Mouse (Mus musculus): ENCODE measurements around the gene Nmrk1. TPM values are rescaled to one million over a fixed set of nuclear protein-coding genes. Genes with fewer than 3 reads are reported as not detected.

Nmrk1 gene
- polyA plus RNA-seq, 1 experiment from 2014 or later = 19.4 TPM

DNA sequence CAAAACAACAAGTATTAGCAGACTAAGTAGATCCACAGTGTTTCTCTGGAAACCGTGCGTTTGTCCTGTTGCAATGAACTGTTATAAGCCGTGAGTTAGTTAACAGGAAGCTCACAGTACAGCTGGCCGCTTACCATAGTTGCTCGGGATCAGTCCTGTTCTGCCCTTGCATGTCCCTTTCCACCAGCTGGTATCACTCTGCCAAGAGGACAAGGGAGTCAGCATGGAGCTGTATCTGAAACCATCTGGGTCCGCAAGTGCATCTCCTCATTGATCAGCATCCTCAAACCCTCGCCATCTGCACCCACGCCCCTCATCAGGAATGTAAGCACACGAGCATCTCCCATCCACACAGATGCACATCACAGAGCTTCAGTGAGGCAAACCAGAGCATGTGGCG lies 38.0 kb upstream of the Nmrk1 start:
- no peak overlapping the region for H3K4me3 ChIP-seq
- no peaks in the 10 kb centered on the region for H3K9me3 ChIP-seq
- no peak overlapping the region for H3K27ac ChIP-seq
- H3K27me3 ChIP-seq = no peaks in the 10 kb centered on the region
- H3K36me3 ChIP-seq = no peaks in the 10 kb centered on the region; the same call in 1 of the 2 replicates
- ATAC-seq (ENCODE audit: insufficient number of reproducible peaks, insufficient read depth, low FRiP score, low TSS enrichment, low read depth) = no peak
- WGBS = 82% methylated on average over 10 of the region's 10 CpGs
- peaks cover 15% of the 10 kb centered on the region for H3K4me1 ChIP-seq
- no peak overlapping the region for H3K4me2 ChIP-seq
- H3K9ac ChIP-seq = no peak overlapping the region

DNA sequence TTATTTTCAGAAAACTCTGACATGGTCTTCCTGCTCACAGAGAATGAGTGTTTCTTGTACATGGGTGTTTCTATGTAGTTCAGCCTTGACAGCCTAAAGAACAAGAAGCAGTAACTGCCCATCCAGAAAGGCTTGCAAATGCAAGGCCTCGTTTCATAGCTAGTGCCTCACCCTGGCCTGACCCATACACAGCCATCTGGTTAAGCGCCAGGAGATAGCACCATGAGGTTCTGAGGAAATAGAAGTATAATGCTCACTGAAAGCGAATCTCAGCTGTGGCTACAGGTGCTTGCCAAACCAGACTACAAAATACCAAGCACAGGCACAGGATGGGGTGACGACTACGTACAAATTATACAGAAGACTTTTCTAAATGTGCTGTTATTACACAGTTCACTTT lies 34.9 kb upstream of the Nmrk1 start:
- Histone ChIP-seq H3K9ac (no peak overlapping the region), H3K4me3 (no peak overlapping the region)
- 84% methylated on average over 5 of the region's 5 CpGs for WGBS

DNA sequence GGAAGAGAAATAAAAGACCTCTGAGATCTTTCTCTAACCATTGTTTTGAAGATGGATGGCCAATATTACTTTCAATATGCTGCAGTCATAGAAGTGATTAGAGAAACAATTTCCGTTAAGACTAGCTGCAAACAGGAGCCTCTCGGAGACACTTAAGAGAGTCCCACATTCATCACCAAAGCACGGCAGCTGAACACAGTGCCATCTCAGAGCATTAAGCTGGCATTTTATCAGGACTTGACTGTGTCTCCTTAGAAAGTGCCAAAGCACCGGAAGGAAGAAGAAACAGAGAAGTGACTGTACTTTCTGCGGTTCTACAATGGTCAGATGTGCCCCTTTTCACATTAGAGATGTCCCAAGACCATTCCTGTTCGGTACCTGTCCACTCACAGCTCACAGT lies 34.0 kb upstream of the Nmrk1 start:
- peaks cover 4% of the 10 kb centered on the region; the same call in 1 of the 2 replicates for H3K36me3 ChIP-seq
- H3K27me3 ChIP-seq = no peaks in the 10 kb centered on the region
- H3K27ac ChIP-seq = no peak overlapping the region
- no peaks in the 10 kb centered on the region for H3K9me3 ChIP-seq
- H3K4me3 ChIP-seq = no peak overlapping the region
- no peak overlapping the region for H3K9ac ChIP-seq
- WGBS = 85% methylated on average over 6 of the region's 6 CpGs
- ATAC-seq (ENCODE audit: insufficient number of reproducible peaks, insufficient read depth, low FRiP score, low TSS enrichment, low read depth) = no peak
- no peaks in the 10 kb centered on the region for H3K4me1 ChIP-seq
- H3K4me2 ChIP-seq = no peak overlapping the region

More for the DNA sequence above, 34.9 kb upstream of the Nmrk1 start:
- Histone ChIP-seq H3K4me1 (no peaks in the 10 kb centered on the region), H3K27ac (no peak overlapping the region), H3K9me3 (no peaks in the 10 kb centered on the region), H3K4me2 (no peak overlapping the region), H3K27me3 (no peaks in the 10 kb centered on the region), H3K36me3 (no peaks in the 10 kb centered on the region)
- no peak for ATAC-seq (ENCODE audit: insufficient number of reproducible peaks, insufficient read depth, low FRiP score, low TSS enrichment, low read depth)

DNA sequence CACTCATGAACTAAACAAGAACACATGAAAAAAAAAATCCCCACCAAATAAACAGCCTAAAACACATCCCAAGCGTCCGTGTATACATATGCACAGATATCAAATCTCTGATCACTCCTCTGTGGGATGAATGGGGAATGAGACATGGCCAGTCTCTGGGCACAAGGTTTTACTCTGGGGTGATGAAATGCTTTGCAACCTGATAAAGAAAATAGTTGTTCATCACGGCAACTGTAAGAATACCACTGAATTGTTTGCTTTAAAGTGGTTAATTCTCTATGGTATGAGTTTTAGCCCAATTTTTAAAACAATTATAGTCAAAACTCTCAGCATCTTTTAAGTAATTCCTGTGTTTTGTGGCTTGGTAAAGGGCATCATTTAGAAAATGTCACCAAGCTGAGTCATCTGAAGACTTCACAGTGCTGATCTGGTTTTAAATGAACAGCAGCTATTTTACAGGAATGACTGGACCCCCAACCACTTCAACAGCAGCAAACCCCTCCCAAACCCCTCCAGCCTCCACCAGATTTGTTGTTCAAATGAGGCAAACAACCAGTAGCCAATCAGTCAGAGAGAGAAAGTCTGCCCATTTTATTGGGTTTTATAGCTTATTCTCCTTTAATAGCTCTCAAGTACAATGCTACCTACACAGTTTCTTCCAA lies 33.4 kb upstream of the Nmrk1 start:
- Histone ChIP-seq H3K9ac (no peak overlapping the region), H3K27ac (no peak overlapping the region), H3K27me3 (no peaks in the 10 kb centered on the region), H3K4me2 (no peak overlapping the region), H3K9me3 (no peaks in the 10 kb centered on the region), H3K36me3 (peaks cover 7% of the 10 kb centered on the region; the same call in 1 of the 2 replicates), H3K4me3 (no peak overlapping the region), H3K4me1 (no peaks in the 10 kb centered on the region)
- no peak for ATAC-seq (ENCODE audit: insufficient number of reproducible peaks, insufficient read depth, low FRiP score, low TSS enrichment, low read depth)
- 69% methylated on average over 3 of the region's 3 CpGs for WGBS

DNA sequence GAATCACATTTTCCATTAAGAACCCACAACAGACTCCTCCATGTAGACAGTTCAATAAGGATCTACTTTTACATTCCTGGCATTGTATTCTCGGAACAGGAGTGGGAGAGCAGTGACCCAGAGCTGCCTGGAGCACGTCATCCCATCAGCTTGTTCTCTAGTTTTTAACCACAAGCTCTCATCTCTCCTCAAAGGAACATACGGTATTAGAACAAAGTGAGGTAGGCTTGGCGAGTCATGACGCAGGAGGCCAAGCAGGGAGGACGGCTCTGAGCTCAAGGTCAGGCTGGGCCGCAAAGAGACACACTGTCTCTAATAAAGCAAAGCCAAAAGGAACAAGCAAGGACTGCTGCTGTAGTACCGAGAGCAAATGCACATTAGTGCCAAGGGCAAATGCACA lies 32.7 kb upstream of the Nmrk1 start:
- Histone ChIP-seq H3K9me3 (no peaks in the 10 kb centered on the region), H3K36me3 (peaks cover 7% of the 10 kb centered on the region; the same call in 1 of the 2 replicates), H3K27me3 (no peaks in the 10 kb centered on the region), H3K4me3 (no peak overlapping the region), H3K27ac (no peak overlapping the region), H3K4me1 (no peaks in the 10 kb centered on the region), H3K9ac (no peak overlapping the region), H3K4me2 (no peak overlapping the region)
- WGBS = 76% methylated on average over 8 of the region's 8 CpGs
- no peak for ATAC-seq (ENCODE audit: insufficient number of reproducible peaks, insufficient read depth, low FRiP score, low TSS enrichment, low read depth)

DNA sequence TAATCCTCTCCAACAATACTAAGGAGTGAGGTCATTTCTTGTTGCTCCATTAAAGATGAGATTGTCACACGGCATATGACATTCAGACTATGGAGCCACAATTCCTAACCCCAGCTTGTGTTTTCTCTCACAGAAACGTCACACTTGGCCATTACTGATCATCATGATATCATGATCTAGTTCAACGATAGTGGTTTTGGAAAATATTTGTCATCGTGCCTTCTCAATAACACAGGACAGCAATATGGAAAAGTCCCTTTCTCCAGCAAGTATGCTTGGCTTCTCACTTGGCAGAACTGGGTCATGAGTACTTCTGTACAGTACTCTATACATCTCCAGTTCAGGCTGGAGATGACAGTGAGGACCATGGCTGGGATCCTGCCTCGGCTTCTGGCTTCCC lies 32.1 kb upstream of the Nmrk1 start:
- H3K4me3 ChIP-seq = no peak overlapping the region
- H3K27me3 ChIP-seq = no peaks in the 10 kb centered on the region
- H3K4me2 ChIP-seq = no peak overlapping the region
- H3K4me1 ChIP-seq = no peaks in the 10 kb centered on the region
- H3K27ac ChIP-seq = no peak overlapping the region
- H3K36me3 ChIP-seq = peaks cover 7% of the 10 kb centered on the region; the same call in 1 of the 2 replicates
- ATAC-seq (ENCODE audit: insufficient number of reproducible peaks, insufficient read depth, low FRiP score, low TSS enrichment, low read depth) = no peak
- 90% methylated on average over 5 of the region's 5 CpGs for WGBS
- H3K9me3 ChIP-seq = no peaks in the 10 kb centered on the region
- no peak overlapping the region for H3K9ac ChIP-seq

DNA sequence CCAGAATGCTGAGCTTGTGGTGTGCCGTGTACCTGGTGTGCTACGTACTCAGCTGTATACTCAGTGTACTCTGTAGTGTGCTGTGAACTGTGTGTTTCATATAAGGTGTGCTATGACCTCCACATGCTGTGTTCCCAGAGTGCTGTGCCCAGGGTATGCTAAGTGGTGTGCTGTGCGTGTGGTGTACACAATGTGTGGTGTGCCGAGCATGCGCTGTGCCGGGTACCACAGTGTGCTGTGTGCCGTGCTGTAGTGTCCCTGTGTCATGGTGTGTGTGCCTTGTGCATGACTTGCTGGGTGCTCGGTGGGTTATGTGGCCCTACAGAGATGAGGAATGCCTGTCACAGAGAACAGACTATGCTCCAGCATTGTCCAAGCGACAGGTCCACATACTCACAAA lies 31.1 kb upstream of the Nmrk1 start:
- H3K36me3 ChIP-seq = peaks cover 7% of the 10 kb centered on the region; the same call in 1 of the 2 replicates
- no peak for ATAC-seq (ENCODE audit: insufficient number of reproducible peaks, insufficient read depth, low FRiP score, low TSS enrichment, low read depth)
- H3K4me2 ChIP-seq = no peak overlapping the region
- 95% methylated on average over 9 of the region's 9 CpGs for WGBS
- no peak overlapping the region for H3K4me3 ChIP-seq
- H3K9me3 ChIP-seq = no peaks in the 10 kb centered on the region
- H3K27me3 ChIP-seq = no peaks in the 10 kb centered on the region
- H3K4me1 ChIP-seq = no peaks in the 10 kb centered on the region
- H3K27ac ChIP-seq = no peak overlapping the region
- no peak overlapping the region for H3K9ac ChIP-seq

DNA sequence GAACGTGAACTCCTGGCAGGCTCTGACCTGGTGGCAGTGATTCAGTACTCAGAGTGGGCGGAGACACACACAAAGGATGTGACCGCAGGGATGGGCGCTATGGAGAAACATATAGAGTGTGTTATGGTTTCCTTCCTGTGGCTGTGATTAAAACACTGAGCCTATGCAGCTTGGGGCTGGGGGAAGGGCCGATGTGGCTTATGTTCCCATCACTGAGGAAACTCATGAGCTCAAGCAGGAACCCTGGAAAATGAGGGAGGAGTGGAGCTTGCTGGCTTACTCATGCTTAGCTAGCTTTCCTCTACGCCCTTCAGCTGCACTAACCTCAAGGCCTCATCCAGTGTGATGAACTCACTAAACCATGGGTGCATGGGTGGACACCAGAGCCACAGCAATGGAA lies 28.7 kb upstream of the Nmrk1 start:
- no peak for ATAC-seq (ENCODE audit: insufficient number of reproducible peaks, insufficient read depth, low FRiP score, low TSS enrichment, low read depth)
- Histone ChIP-seq H3K4me3 (no peak overlapping the region), H3K4me1 (peaks cover 7% of the 10 kb centered on the region; the same call in 1 of the 2 replicates), H3K27ac (no peak overlapping the region), H3K9ac (no peak overlapping the region), H3K36me3 (peaks cover 7% of the 10 kb centered on the region; the same call in 1 of the 2 replicates), H3K4me2 (no peak overlapping the region), H3K9me3 (no peaks in the 10 kb centered on the region), H3K27me3 (no peaks in the 10 kb centered on the region)
- 80% methylated on average over 6 of the region's 6 CpGs for WGBS

DNA sequence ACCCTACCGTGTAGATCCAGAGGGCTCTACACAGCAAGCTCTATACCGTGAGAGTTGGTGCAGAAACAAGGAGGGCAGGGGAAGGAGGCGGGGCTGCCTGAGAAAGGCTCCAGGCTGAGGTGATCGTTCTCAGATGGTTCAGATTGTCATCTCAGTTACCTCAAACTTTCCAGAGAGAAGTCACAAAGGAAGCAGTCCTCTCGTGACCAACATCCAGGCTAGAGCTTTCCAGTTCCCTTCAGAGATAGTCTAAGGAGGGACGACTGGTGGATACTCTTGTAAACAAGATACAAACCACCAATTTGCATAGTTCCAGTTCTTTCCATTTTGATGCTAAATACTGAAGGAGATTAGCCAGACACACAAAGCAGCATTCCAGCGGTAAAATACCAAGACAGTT lies 23.8 kb upstream of the Nmrk1 start:
- ATAC-seq (ENCODE audit: insufficient number of reproducible peaks, insufficient read depth, low FRiP score, low TSS enrichment, low read depth) = no peak
- no peaks in the 10 kb centered on the region for H3K27me3 ChIP-seq
- H3K4me1 ChIP-seq = peaks cover 7% of the 10 kb centered on the region; the same call in 1 of the 2 replicates
- H3K9ac ChIP-seq = no peak overlapping the region
- H3K9me3 ChIP-seq = no peaks in the 10 kb centered on the region
- H3K4me2 ChIP-seq = no peak overlapping the region
- peaks cover 3% of the 10 kb centered on the region; the same call in 1 of the 2 replicates for H3K36me3 ChIP-seq
- 48% methylated on average over 7 of the region's 7 CpGs for WGBS
- no peak overlapping the region for H3K4me3 ChIP-seq
- no peak overlapping the region for H3K27ac ChIP-seq

DNA sequence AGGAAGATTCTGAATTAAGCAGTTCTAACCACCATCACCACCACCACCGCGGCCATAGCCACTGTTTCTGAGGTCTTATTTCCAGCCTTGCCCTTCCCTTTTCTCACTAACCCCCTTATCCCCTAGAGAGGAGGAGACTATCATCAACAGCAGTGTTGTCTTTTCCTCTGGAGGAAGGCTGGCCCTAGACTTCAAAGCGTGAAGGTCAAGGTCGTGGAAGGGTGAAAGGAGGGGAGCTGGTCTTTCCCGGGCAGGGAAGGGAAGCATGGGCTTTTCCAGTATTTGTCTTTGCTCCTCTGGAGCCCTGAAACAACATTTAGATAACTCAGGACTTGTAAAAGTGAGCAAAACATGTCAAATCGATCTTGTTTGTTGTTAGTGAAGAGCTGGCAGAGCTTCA lies 22.8 kb upstream of the Nmrk1 start:
- Histone ChIP-seq H3K4me1 (peaks cover 12% of the 10 kb centered on the region; the same call in 1 of the 2 replicates), H3K4me3 (no peak overlapping the region), H3K36me3 (no peaks in the 10 kb centered on the region), H3K4me2 (no peak overlapping the region), H3K27ac (no peak overlapping the region), H3K9ac (no peak overlapping the region), H3K27me3 (no peaks in the 10 kb centered on the region), H3K9me3 (no peaks in the 10 kb centered on the region)
- ATAC-seq (ENCODE audit: insufficient number of reproducible peaks, insufficient read depth, low FRiP score, low TSS enrichment, low read depth) = no peak
- 73% methylated on average over 6 of the region's 6 CpGs for WGBS

DNA sequence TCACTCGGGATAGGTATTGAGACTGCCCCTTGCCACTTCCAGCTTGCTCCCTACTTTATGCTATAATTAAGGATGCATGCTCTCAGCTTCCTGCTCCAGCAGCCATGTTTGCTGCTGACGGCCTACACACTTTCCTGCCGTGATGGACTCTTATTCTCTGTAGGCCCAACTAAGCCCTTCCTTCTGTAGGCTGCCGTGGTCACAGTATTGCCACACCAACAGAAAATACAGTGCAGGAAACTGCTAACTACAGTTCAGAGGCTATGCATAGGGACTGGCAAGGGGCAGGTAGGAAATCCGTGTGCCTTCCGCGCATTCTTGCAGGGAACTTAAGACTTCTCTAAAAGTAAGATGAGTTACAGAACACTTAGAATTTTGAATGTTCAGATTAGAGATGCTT lies 17.4 kb upstream of the Nmrk1 start:
- no peak overlapping the region for H3K27ac ChIP-seq
- no peaks in the 10 kb centered on the region for H3K9me3 ChIP-seq
- no peak overlapping the region for H3K4me3 ChIP-seq
- no peaks in the 10 kb centered on the region for H3K27me3 ChIP-seq
- H3K36me3 ChIP-seq = no peaks in the 10 kb centered on the region
- 82% methylated on average over 7 of the region's 7 CpGs for WGBS
- no peak overlapping the region for H3K4me2 ChIP-seq
- no peak overlapping the region for H3K9ac ChIP-seq
- peaks cover 16% of the 10 kb centered on the region for H3K4me1 ChIP-seq
- no peak for ATAC-seq (ENCODE audit: insufficient number of reproducible peaks, insufficient read depth, low FRiP score, low TSS enrichment, low read depth)

DNA sequence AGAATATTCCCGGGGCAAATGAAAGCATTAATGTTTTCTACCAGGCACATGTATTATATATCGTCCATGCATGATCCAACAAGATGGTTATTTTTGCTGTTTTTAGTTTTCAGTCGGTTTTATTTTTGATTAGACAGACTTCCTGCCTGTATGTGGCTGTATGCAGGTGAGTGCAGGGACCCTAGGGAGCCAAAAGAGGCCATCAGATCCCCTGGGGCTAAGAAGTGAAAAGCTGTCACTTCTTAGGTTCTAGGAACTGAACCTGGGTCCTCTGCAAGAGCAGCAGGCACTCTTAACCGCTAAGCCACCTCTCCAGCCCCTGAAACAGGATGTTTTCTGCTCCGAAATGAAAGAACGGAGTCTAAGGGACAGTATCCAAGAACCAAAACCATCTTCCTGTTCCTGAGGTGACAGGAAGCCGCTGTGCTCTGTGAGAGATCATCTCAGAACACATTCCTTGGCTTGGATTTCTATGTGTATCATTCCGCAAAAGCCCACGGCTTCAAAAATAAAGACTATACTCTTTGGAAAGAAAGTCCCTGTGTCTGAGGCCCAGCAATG lies 16.0 kb upstream of the Nmrk1 start:
- Histone ChIP-seq H3K9ac (no peak overlapping the region), H3K4me3 (no peak overlapping the region), H3K36me3 (no peaks in the 10 kb centered on the region), H3K4me1 (peaks cover 17% of the 10 kb centered on the region), H3K4me2 (no peak overlapping the region), H3K27ac (peak overlapping the region; percentile 35; the same call in 1 of the 2 replicates), H3K9me3 (no peaks in the 10 kb centered on the region), H3K27me3 (no peaks in the 10 kb centered on the region)
- 70% methylated on average over 9 of the region's 9 CpGs for WGBS
- ATAC-seq (ENCODE audit: insufficient number of reproducible peaks, insufficient read depth, low FRiP score, low TSS enrichment, low read depth) = no peak

Data from embryonic facial prominence, embryonic 13.5 days (tissue).